Mouse (Mus musculus) cerebellum, adult 18-20 months (tissue): ENCODE measurements around the gene Sema4c.

Source experiments
- DNase-seq, 2 experiments: peaks; one replicate each; pipeline ENCODE4 v3.0.0; 2021

The Sema4c gene

GRCm38 (mm10) chr1:36534595-36535058 lies 23.5 kb downstream of the Sema4c start:
- DNase-seq, result no peak

GRCm38 (mm10) chr1:36533546-36533945 lies 24.6 kb downstream of the Sema4c start:
- DNase-seq, result no peak

- DNase-seq, result no peak
These were observed 26.7 kb downstream of the Sema4c start for GRCm38 (mm10) chr1:36531461-36531860.

- DNase-seq, result no peak
These were observed 27.2 kb downstream of the Sema4c start for GRCm38 (mm10) chr1:36530962-36531361.

GRCm38 (mm10) chr1:36530485-36530884 lies 27.7 kb downstream of the Sema4c start:
- no peak for DNase-seq

- no peak for DNase-seq
These were observed 28.3 kb downstream of the Sema4c start for GRCm38 (mm10) chr1:36529875-36530274.

GRCm38 (mm10) chr1:36529274-36529673 lies 28.9 kb downstream of the Sema4c start:
- DNase-seq, result no peak

- no peak for DNase-seq
These were observed 29.8 kb downstream of the Sema4c start for GRCm38 (mm10) chr1:36528351-36528750.

- DNase-seq, result no peak
These were observed 31.2 kb downstream of the Sema4c start for GRCm38 (mm10) chr1:36526903-36527302.

GRCm38 (mm10) chr1:36525774-36526173 lies 32.4 kb downstream of the Sema4c start:
- no peak for DNase-seq

- DNase-seq, result no peak
These were observed 34.1 kb downstream of the Sema4c start for GRCm38 (mm10) chr1:36524058-36524457.

GRCm38 (mm10) chr1:36523332-36524013 lies 34.7 kb downstream of the Sema4c start:
- DNase-seq, result no peak

GRCm38 (mm10) chr1:36522210-36522609 lies 35.9 kb downstream of the Sema4c start:
- DNase-seq, result peak in 1 of 2 experiments; percentile 54

GRCm38 (mm10) chr1:36519626-36520025 lies 38.5 kb downstream of the Sema4c start:
- no peak for DNase-seq

- DNase-seq, result peak; percentile 54 to 70
These were observed 39.9 kb downstream of the Sema4c start for GRCm38 (mm10) chr1:36518259-36518658.

GRCm38 (mm10) chr1:36513718-36514117 lies 44.4 kb downstream of the Sema4c start:
- peak; percentile 62 to 66 for DNase-seq

- DNase-seq, result no peak
These were observed 44.8 kb downstream of the Sema4c start for GRCm38 (mm10) chr1:36513310-36513709.

GRCm38 (mm10) chr1:36512966-36513280 lies 45.2 kb downstream of the Sema4c start:
- no peak for DNase-seq

GRCm38 (mm10) chr1:36512089-36512965 lies 45.8 kb downstream of the Sema4c start:
- peak; percentile 67 to 77 for DNase-seq

- peak; percentile 99 to 100 for DNase-seq
These were observed 46.7 kb downstream of the Sema4c start, which contains the start of gene Cnnm3 for GRCm38 (mm10) chr1:36511289-36512021. Gene Cnnm3 (plus strand): TSS chr1:36511867.

GRCm38 (mm10) chr1:36508238-36508637 lies 49.9 kb downstream of the Sema4c start:
- no peak for DNase-seq

- peak; percentile 86 to 88 for DNase-seq
These were observed 56.9 kb downstream of the Sema4c start for GRCm38 (mm10) chr1:36501261-36501660.
